Mouse (Mus musculus) heart, embryonic 11.5 days (tissue): ENCODE measurements around the gene Defb28. TPM values are rescaled to one million over a fixed set of nuclear protein-coding genes. Genes with fewer than 3 reads are reported as not detected.

ENCODE experiments used
- ATAC-seq: fragments of 200-750 bp; cut with Nextera tagmentation; replicated peaks from 2 replicates; pipeline ENCODE4 v1.8.0; 2017; ENCODE audit warnings: moderate library complexity; ENCODE audit not compliant: insufficient number of reproducible peaks, low FRiP score, low TSS enrichment
- H3K27ac ChIP-seq: fragments of 300-500 bp; sonication (generic); 2 replicates; pipeline ENCODE4 v1.5.1; 2014; ENCODE audit warnings: mild to moderate bottlenecking, low read depth, low read length
- H3K27me3 ChIP-seq: fragments of 300-500 bp; sonication (generic); 2 replicates; pipeline ENCODE4 v1.6.1; 2014; ENCODE audit warnings: mild to moderate bottlenecking, low read length, mixed read lengths; ENCODE audit not compliant: control insufficient read depth, insufficient read depth
- H3K36me3 ChIP-seq: fragments of 300-500 bp; sonication (generic); 2 replicates; pipeline ENCODE4 v1.6.1; 2014; ENCODE audit warnings: mild to moderate bottlenecking, low read length, moderate library complexity, mixed read lengths; ENCODE audit not compliant: control insufficient read depth, insufficient read depth
- H3K4me1 ChIP-seq: fragments of 300-500 bp; sonication (generic); 2 replicates; pipeline ENCODE4 v1.6.1; 2014; ENCODE audit warnings: low read length; ENCODE audit not compliant: control insufficient read depth, insufficient read depth
- H3K4me2 ChIP-seq: fragments of 300-500 bp; sonication (generic); 2 replicates; pipeline ENCODE4 v1.6.1; 2014; ENCODE audit warnings: mild to moderate bottlenecking, moderate library complexity
- H3K4me3 ChIP-seq: fragments of 300-500 bp; sonication (generic); 2 replicates; pipeline ENCODE4 v1.5.1; 2014; ENCODE audit warnings: low read depth, low read length
- H3K9ac ChIP-seq: fragments of 300-500 bp; sonication (generic); 2 replicates; pipeline ENCODE4 v1.6.1; 2014; ENCODE audit warnings: mild to moderate bottlenecking, low read depth, low read length, moderate library complexity
- H3K9me3 ChIP-seq: fragments of 300-500 bp; sonication (generic); replicated peaks from 2 replicates; pipeline ENCODE4 v1.6.1; 2016; ENCODE audit warnings: low read length; ENCODE audit not compliant: control insufficient read depth
- WGBS: fragments of 180-500 bp; shearing (Covaris S2); extraction: QIAGEN DNeasy Blood & Tissue Kit; methylation state at CpG from one replicate; pipeline ENCODE4 v1.1.7; 2014; ENCODE audit not compliant: insufficient replicate concordance; 5-methylcytosine and 5-hydroxymethylcytosine counted together
- polyA plus RNA-seq: library from polyadenylated mRNA; unstranded; fragments of >200 nt; fragmentation: Nextera tagmentation; extraction: Ambion mirVana; gene quantifications from 2 replicates; pipeline ENCODE4 v1.2.1, GENCODE M21; 2014

Gene Defb28
- not detected in 2 replicates for polyA plus RNA-seq

DNA sequence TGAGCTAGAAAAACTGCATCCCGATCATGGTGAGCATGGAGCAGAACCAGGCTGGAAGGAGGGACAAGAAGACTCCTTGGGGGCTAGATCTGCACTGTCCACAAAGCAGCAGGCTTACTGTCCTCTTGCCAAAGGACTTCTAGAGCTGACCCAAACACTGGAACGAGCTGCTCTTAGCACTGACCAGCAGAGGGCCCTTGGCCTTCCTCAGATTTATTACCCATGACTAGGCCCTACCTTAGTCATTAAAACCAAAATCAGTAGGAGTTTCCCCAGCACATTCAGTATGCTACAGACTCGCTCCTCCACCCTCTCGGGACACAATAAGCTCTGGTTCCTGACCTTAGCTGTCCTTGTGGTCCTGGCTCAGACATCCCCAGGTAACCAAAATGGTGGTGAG is at the start of gene Defb28:
Defb28 (plus strand) TSS at position 275 of the 400 bp plus-strand sequence.
- no peak for ATAC-seq
- Histone ChIP-seq H3K9me3 (no peaks in the 10 kb centered on the region), H3K4me3 (no peak within 1 kb of the TSS), H3K27me3 (no peaks in the 10 kb centered on the region), H3K27ac (no peak within 1 kb of the TSS), H3K36me3 (no peaks in the 10 kb centered on the region), H3K4me1 (no peaks in the 10 kb centered on the region), H3K4me2 (no peak within 1 kb of the TSS), H3K9ac (no peak within 1 kb of the TSS)
- 68% methylated on average over 4 of the region's 4 CpGs for WGBS

DNA sequence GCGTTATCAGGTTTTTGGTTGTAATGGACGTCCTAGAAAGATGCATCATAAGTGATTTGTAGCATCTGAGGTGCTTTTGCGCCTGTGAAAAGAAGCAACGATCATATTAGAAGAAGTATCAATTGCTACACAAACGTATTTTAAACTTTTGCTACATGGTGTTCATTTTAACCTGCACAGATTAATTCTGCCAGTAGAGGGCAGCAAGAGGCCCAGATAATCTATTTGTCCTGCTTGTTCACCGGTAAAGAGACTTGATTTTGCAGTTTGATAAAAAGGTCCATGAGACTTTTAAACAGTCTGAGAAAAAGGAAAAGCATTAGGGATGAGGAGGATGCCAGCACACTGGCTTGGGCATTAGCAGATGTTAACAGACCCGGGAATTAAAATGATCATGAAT is 47.1 kb upstream of the Defb28 start:
- Histone ChIP-seq H3K27me3 (no peaks in the 10 kb centered on the region), H3K9ac (no peak overlapping the region), H3K4me3 (no peak overlapping the region), H3K36me3 (no peaks in the 10 kb centered on the region), H3K27ac (no peak overlapping the region), H3K4me2 (no peak overlapping the region), H3K4me1 (no peaks in the 10 kb centered on the region), H3K9me3 (no peaks in the 10 kb centered on the region)
- 30% methylated on average over 7 of the region's 7 CpGs for WGBS
- no peak for ATAC-seq

GRCm38 (mm10) chr2:152472434-152472833 is 45.6 kb upstream of the Defb28 start:
- Histone ChIP-seq H3K4me3 (no peak overlapping the region), H3K36me3 (no peaks in the 10 kb centered on the region), H3K4me2 (no peak overlapping the region), H3K27ac (no peak overlapping the region), H3K27me3 (no peaks in the 10 kb centered on the region), H3K9me3 (no peaks in the 10 kb centered on the region), H3K9ac (no peak overlapping the region), H3K4me1 (no peaks in the 10 kb centered on the region)
- ATAC-seq, result no peak
- 21% methylated on average over 3 of the region's 3 CpGs for WGBS

DNA sequence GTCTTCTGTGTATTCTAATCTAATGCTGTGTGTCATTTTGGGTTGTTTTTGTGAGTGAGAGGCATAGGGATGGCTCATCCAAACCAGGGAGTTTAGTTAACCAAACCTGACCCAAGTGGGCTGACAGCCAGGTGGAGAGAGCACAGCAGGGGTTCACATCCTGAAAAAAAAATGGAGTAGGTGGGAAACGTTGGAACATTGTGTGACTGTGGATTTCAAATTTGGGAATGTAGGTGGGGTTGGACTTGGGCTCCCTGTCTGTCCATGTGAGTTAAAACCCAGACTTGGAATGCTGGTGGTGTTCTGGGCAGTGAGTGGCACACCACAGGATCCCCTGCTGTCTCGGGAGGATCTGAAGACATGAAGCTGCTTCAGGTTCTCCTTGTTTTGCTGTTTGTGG is 41.3 kb upstream of the Defb28 start, which contains the start of gene Defb20:
Defb20 (plus strand) TSS at position 301 of the 400 bp plus-strand sequence.
- Histone ChIP-seq H3K4me2 (no peak within 1 kb of the TSS), H3K36me3 (no peaks in the 10 kb centered on the region), H3K4me1 (no peaks in the 10 kb centered on the region), H3K9ac (no peak within 1 kb of the TSS), H3K9me3 (no peaks in the 10 kb centered on the region), H3K27ac (no peak within 1 kb of the TSS), H3K27me3 (no peaks in the 10 kb centered on the region), H3K4me3 (no peak within 1 kb of the TSS)
- 58% methylated on average over 2 of the region's 2 CpGs for WGBS
- ATAC-seq, result no peak

DNA sequence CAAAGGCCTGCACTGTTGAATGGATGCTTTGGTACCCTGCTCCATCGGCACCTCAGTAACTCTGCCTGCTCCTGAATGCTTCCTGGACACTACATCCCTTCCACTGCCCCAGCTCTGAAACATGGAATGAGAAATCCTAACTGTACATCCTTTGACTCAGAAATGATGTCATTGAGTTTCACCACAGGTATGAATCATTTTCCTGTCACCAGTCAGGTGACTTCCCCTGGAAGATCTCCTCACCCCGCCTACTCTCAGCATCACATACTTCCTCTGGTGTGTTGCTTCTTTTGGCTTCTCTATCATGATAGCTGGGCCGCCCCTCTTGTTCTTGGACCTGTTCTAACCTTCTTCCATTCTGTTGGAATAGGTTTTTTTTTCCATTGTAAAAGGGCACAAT is 37.2 kb upstream of the Defb28 start:
- Histone ChIP-seq H3K27me3 (no peaks in the 10 kb centered on the region), H3K27ac (no peak overlapping the region), H3K9me3 (no peaks in the 10 kb centered on the region), H3K4me3 (no peak overlapping the region), H3K36me3 (no peaks in the 10 kb centered on the region), H3K4me1 (no peaks in the 10 kb centered on the region), H3K4me2 (no peak overlapping the region), H3K9ac (no peak overlapping the region)
- WGBS, result 80% methylated on average over 3 of the region's 3 CpGs
- no peak for ATAC-seq

DNA sequence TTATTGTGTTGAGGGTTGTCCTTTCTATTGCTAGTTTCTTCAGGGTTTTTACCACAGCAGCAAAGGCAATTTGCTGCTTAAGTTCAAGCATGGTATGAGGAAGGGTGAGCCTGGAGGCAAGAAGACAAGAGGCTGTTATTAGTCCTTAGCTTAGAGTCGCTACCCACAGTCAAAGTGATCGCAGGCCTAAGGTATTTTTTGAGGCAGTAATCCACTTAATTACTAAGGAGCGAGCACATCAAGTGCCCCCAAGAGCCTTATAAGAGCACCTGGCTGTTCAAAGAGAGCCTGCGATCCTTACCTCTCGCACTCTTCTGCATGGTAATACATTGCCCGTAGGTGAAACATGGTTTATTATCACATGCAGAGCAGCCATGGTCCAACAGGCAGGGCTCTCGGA is 36.3 kb upstream of the Defb28 start:
- Histone ChIP-seq H3K4me3 (no peak overlapping the region), H3K9me3 (no peaks in the 10 kb centered on the region), H3K27me3 (no peaks in the 10 kb centered on the region), H3K4me1 (no peaks in the 10 kb centered on the region), H3K4me2 (no peak overlapping the region), H3K27ac (no peak overlapping the region), H3K9ac (no peak overlapping the region), H3K36me3 (no peaks in the 10 kb centered on the region)
- WGBS, result 82% methylated on average over 7 of the region's 7 CpGs
- ATAC-seq, result no peak

- Histone ChIP-seq H3K27me3 (no peaks in the 10 kb centered on the region), H3K27ac (no peak overlapping the region), H3K4me2 (no peak overlapping the region), H3K9me3 (no peaks in the 10 kb centered on the region), H3K4me3 (no peak overlapping the region), H3K9ac (no peak overlapping the region), H3K4me1 (no peaks in the 10 kb centered on the region), H3K36me3 (no peaks in the 10 kb centered on the region)
- no peak for ATAC-seq
- WGBS, result 65% methylated on average over 2 of the region's 2 CpGs
These were observed 31.0 kb upstream of the Defb28 start for GRCm38 (mm10) chr2:152487024-152487423.

- no peaks in the 10 kb centered on the region for H3K9me3 ChIP-seq
- H3K27ac ChIP-seq, result no peak within 1 kb of the TSS
- no peaks in the 10 kb centered on the region for H3K36me3 ChIP-seq
- H3K4me3 ChIP-seq, result no peak within 1 kb of the TSS
- no peak within 1 kb of the TSS for H3K9ac ChIP-seq
- H3K27me3 ChIP-seq, result no peaks in the 10 kb centered on the region
- no peaks in the 10 kb centered on the region for H3K4me1 ChIP-seq
- ATAC-seq, result no peak
- H3K4me2 ChIP-seq, result no peak within 1 kb of the TSS
These were observed 28.0 kb upstream of the Defb28 start, which contains the start of gene Defb22 for GRCm38 (mm10) chr2:152490038-152490437. Defb22 (minus strand) TSS chr2:152490138.

GRCm38 (mm10) chr2:152493151-152493550 is 24.9 kb upstream of the Defb28 start:
- 79% methylated on average over 6 of the region's 6 CpGs for WGBS
- H3K36me3 ChIP-seq, result no peaks in the 10 kb centered on the region
- H3K9me3 ChIP-seq, result no peaks in the 10 kb centered on the region
- H3K27me3 ChIP-seq, result no peaks in the 10 kb centered on the region
- ATAC-seq, result no peak
- H3K4me3 ChIP-seq, result no peak overlapping the region
- H3K9ac ChIP-seq, result no peak overlapping the region
- H3K4me2 ChIP-seq, result no peak overlapping the region
- no peaks in the 10 kb centered on the region for H3K4me1 ChIP-seq
- H3K27ac ChIP-seq, result no peak overlapping the region
